Mouse (Mus musculus) ES-E14 (cell line): ENCODE results near the gene Lrch3. TPM values are rescaled to one million over a fixed set of nuclear protein-coding genes. Genes with fewer than 3 reads are reported as not detected.

Experiments used
- DNase-seq: peaks from one replicate; pipeline ENCODE4 v3.0.0-alpha.2; 2013; ENCODE audit warnings: low read depth, low spot score
- H3K27ac ChIP-seq: 2 replicates; pipeline ENCODE4 v1.5.1; 2012; ENCODE audit warnings: low read depth, mild to moderate bottlenecking, low read length, moderate library complexity, mixed read lengths; ENCODE audit not compliant: poor library complexity, insufficient read depth, severe bottlenecking
- H3K36me3 ChIP-seq: 2 replicates; pipeline ENCODE4 v1.6.1; 2012; ENCODE audit warnings: mild to moderate bottlenecking, low read length, moderate library complexity, mixed read lengths; ENCODE audit not compliant: control insufficient read depth, poor library complexity, insufficient read depth, severe bottlenecking
- H3K4me1 ChIP-seq, 2 experiments: fragments of 150-350 bp in 1 of 2; sonication (generic) in 1 of 2; 2 replicates each; pipeline ENCODE4 v1.6.1; 2012; ENCODE audit warnings: low read length in 2 of 2, mild to moderate bottlenecking in 1 of 2, mixed read lengths in 1 of 2; ENCODE audit not compliant: control insufficient read depth in 2 of 2, insufficient read depth in 2 of 2, poor library complexity in 1 of 2
- H3K4me3 ChIP-seq, 2 experiments: fragments of 150-350 bp in 1 of 2; sonication (generic) in 1 of 2; 2 replicates each; pipeline ENCODE4 v1.5.1; 2012; ENCODE audit warnings: low read length in 2 of 2, low read depth in 1 of 2, mild to moderate bottlenecking in 1 of 2, mixed read lengths in 1 of 2; ENCODE audit not compliant: insufficient read depth in 1 of 2, poor library complexity in 1 of 2, severe bottlenecking in 1 of 2
- H3K9ac ChIP-seq: 2 replicates; pipeline ENCODE4 v1.6.1; 2012; ENCODE audit warnings: low read depth, mild to moderate bottlenecking, low read length, mixed read lengths; ENCODE audit not compliant: poor library complexity, insufficient read depth, severe bottlenecking
- H3K9me3 ChIP-seq: fragments of 150-350 bp; sonication (generic); 2 replicates; pipeline ENCODE4 v1.6.1; 2012; ENCODE audit warnings: low read depth, mild to moderate bottlenecking, low read length; ENCODE audit not compliant: control insufficient read depth, insufficient read depth
- CHD2 ChIP-seq: IDR thresholded peaks from 2 replicates; pipeline ENCODE4 v1.6.1; 2014; ENCODE audit warnings: mild to moderate bottlenecking, low read depth, low read length, inconsistent platforms
- HCFC1 ChIP-seq: IDR thresholded peaks from 2 replicates; pipeline ENCODE4 v1.6.1; 2012; ENCODE audit warnings: low read length, inconsistent platforms, borderline replicate concordance; ENCODE audit not compliant: insufficient read depth
- MAFK ChIP-seq: IDR thresholded peaks from 2 replicates; pipeline ENCODE4 v1.6.1; 2014; ENCODE audit warnings: mild to moderate bottlenecking, low read depth, low read length, inconsistent platforms; ENCODE audit not compliant: insufficient read depth
- ZC3H11A ChIP-seq: IDR thresholded peaks from 2 replicates; pipeline ENCODE4 v1.6.1; 2012; ENCODE audit warnings: low read depth, mild to moderate bottlenecking, inconsistent platforms, low read length, borderline replicate concordance
- ZNF384 ChIP-seq: IDR thresholded peaks from 2 replicates; pipeline ENCODE4 v1.6.1; 2012; ENCODE audit warnings: low read depth, low read length, inconsistent platforms
- in situ Hi-C, 2 experiments: fragments of 600-800 bp; cut with MboI; formaldehyde crosslinking; loops; one replicate each; pipeline ENCODE4 v1.15.1; 2025; ENCODE audit warnings: low sequenced_read_pairs in 2 of 2, inconsistent platforms in 1 of 2; ENCODE audit not compliant: unreplicated experiment in 2 of 2
- total RNA-seq: library from RNA; depleted of rRNA; stranded (reverse); fragments of 300-350 nt; gene quantifications from 2 replicates; pipeline ENCODE4 v1.2.3, GENCODE M21; 2012

Lrch3 gene
- total RNA-seq, 1 experiment = 11.0 TPM

- no peaks in the 10 kb centered on the region for H3K9me3 ChIP-seq
- no peaks in the 10 kb centered on the region; the same call in 1 of the 2 replicates for H3K36me3 ChIP-seq
- H3K9ac ChIP-seq = no peak overlapping the region
- no peak overlapping the region for H3K4me3 ChIP-seq
- DNase-seq = no peak
- H3K4me1 ChIP-seq = 0 out of 4 replicates have a peak, but pooled peaks cover 0 to 1% of the 10 kb centered on the region in 2 experiments
- in situ Hi-C loops = no loop called here
- TF ChIP-seq MAFK (no peak), CHD2 (no peak), HCFC1 (no peak), ZNF384 (no peak), ZC3H11A (no peak)
- no peak overlapping the region for H3K27ac ChIP-seq
These were observed 35.4 kb downstream of the Lrch3 start for GRCm38 (mm10) chr16:32949281-32949680.

DNA sequence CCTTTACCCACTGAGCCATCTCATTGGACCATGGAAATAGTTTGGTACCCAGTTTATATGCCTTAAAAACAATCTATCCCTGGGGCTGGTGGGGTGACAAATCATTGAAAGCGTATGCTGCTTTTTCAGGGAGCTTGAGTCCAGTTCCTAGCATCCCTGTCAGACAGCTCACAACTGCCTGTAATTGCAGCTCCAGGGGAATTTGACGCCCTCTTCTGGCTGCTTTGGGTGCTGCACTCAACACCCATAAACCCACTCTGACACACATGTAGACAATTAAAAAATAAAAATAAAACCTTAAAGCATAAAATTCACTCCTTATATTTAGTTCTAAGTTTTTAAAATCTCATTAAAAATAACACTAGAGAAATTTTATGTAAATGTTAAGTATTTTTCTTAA, 37.2 kb downstream of the Lrch3 start:
- H3K36me3 ChIP-seq = no peaks in the 10 kb centered on the region; the same call in 1 of the 2 replicates
- in situ Hi-C loops = no loop called here
- peak; percentile 42 for DNase-seq
- no peak for TF ChIP-seq HCFC1
- no peak for TF ChIP-seq MAFK
- TF ChIP-seq CHD2 = no peak
- TF ChIP-seq ZNF384 = no peak
- no peak for TF ChIP-seq ZC3H11A
- H3K9ac ChIP-seq = no peak overlapping the region
- H3K9me3 ChIP-seq = no peaks in the 10 kb centered on the region
- H3K4me3 ChIP-seq = no peak overlapping the region
- 0 out of 4 replicates have a peak, but pooled peaks cover 1 to 2% of the 10 kb centered on the region in 2 experiments for H3K4me1 ChIP-seq
- no peak overlapping the region for H3K27ac ChIP-seq

GRCm38 (mm10) chr16:32953806-32954205, 39.9 kb downstream of the Lrch3 start:
- no peak for TF ChIP-seq MAFK
- in situ Hi-C loops = no loop called here
- DNase-seq = no peak
- 0 out of 4 replicates have a peak, but pooled peaks cover 0 to 2% of the 10 kb centered on the region in 2 experiments for H3K4me1 ChIP-seq
- no peak overlapping the region for H3K27ac ChIP-seq
- H3K9me3 ChIP-seq = no peaks in the 10 kb centered on the region
- H3K9ac ChIP-seq = no peak overlapping the region
- no peaks in the 10 kb centered on the region; the same call in 1 of the 2 replicates for H3K36me3 ChIP-seq
- no peak overlapping the region for H3K4me3 ChIP-seq

- Histone ChIP-seq H3K9ac (no peak overlapping the region), H3K9me3 (no peaks in the 10 kb centered on the region), H3K4me3 (no peak overlapping the region), H3K36me3 (no peaks in the 10 kb centered on the region; the same call in 1 of the 2 replicates), H3K27ac (peak overlapping the region; percentile 12; the same call in 1 of the 2 replicates), H3K4me1 (0 out of 4 replicates have a peak, but pooled peaks cover 0 to 2% of the 10 kb centered on the region in 2 experiments)
- in situ Hi-C loops = no loop called here
- DNase-seq = no peak
- no peak for TF ChIP-seq CHD2
- no peak for TF ChIP-seq ZNF384
- no peak for TF ChIP-seq MAFK
- TF ChIP-seq ZC3H11A = no peak
- no peak for TF ChIP-seq HCFC1
These were observed 40.4 kb downstream of the Lrch3 start for GRCm38 (mm10) chr16:32954304-32954703.

- Histone ChIP-seq H3K4me1 (0 out of 4 replicates have a peak, but pooled peaks cover 0 to 2% of the 10 kb centered on the region in 2 experiments), H3K27ac (no peak overlapping the region), H3K9ac (no peak overlapping the region), H3K36me3 (no peaks in the 10 kb centered on the region; the same call in 1 of the 2 replicates), H3K4me3 (no peak overlapping the region), H3K9me3 (no peaks in the 10 kb centered on the region)
- no peak for TF ChIP-seq HCFC1
- TF ChIP-seq CHD2 = no peak
- no peak for TF ChIP-seq ZC3H11A
- no peak for TF ChIP-seq MAFK
- no peak for TF ChIP-seq ZNF384
- no peak for DNase-seq
- in situ Hi-C loops = no loop called here
These were observed 43.0 kb downstream of the Lrch3 start for GRCm38 (mm10) chr16:32956889-32957288.
